Mouse (Mus musculus) spleen, postnatal 4 days (tissue): Measurements from ENCODE around the gene Prss46.

Source experiments
- DNase-seq, 2 experiments: peaks; one replicate each; pipeline ENCODE4 v3.0.0; 2022; ENCODE audit warnings: low spot score in 2 of 2

The Prss46 gene

GRCm38 (mm10) chr9:110858967-110859596 is 14.8 kb downstream of the Prss46 start:
- DNase-seq, result no peak

DNA sequence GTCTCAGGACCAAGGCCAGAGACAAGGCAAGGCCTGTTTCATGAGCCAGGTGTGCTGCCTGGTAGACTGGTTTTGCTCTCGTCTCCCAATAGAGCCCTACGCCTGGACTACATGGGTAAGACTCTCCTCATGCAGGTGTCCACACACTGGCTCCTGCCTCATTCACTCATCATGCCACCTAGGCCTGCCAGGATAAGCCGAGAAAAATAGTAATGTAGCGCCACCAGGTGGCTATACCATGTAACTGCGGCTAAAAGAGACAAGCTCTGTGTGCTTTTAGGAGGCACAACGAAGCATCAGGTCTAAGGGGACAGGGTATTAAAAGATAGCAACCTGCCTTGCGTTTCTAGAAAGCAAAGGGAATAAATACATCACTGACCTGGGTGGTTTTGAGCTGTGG is 26.7 kb downstream of the Prss46 start:
- DNase-seq, result peak in 1 of 2 experiments; percentile 44

DNA sequence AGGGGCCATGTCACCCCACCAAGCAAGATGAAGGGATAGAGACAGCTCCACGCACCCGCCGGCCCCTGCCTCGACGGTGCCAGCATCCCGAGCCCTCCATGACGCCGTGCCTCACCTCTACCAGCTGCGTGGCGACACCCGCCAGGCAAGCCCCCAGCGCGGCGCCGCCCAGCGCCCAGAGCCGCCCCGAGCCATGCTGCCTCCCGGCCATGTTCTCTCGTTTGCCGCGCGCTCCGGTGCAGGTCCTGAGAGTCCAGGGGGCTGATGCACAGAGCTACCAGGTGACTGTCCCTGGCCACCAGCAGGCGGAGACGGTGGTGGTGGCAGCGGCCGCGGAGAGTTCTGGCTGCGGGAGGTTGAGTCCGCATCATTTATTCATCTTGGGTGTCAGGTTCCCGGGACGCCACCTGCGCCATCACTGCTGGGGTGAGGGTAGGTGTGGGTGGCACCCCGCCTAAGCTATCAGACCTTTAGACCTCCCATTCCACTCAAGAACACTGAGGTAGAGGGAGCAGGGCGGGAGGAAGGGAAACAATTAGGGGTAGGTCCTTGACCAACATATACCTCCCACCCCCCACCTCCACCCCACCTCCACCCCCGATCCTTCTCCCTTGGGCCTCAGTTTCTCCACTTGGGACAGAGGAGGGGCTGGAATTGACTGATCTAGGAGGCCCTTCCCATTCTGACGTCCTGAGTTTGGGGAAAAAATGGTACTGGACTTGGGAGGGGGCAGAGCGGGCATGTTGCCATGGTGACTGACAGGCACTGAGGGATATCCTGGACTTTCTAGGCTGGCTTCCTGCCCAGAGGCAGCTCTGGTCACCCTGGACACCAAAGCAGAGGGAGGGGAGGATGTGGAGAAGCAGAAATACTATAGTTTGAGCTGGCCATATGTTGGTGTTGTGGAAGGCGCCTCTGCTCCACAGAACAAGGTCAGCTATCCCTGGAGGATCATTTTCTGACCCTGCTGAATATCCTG is 29.7 kb downstream of the Prss46 start:
- DNase-seq, result no peak

GRCm38 (mm10) chr9:110874660-110875191 is 30.4 kb downstream of the Prss46 start:
- DNase-seq, result no peak

DNA sequence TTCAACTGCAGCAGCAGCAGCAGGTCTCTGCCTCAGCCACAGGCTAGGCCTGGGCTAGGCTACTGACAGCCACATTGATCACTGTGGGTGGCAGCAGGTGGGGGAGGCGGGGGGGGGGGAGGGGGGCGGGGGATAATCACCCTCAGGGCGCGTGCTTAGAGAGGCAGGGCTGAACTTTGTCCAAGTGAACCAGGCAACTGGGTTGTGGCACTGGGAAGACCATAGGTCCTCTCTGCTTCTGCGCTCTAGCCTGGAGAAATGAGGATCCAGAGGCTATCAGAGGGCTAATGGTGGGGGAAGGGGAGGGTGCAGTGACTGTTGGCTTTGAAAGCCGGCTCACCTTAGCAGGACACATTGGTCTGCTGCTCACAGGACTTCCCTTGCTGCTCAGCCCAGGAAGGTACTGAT is 31.0 kb downstream of the Prss46 start:
- DNase-seq, result no peak

GRCm38 (mm10) chr9:110877353-110877752 is 33.0 kb downstream of the Prss46 start:
- DNase-seq, result no peak

GRCm38 (mm10) chr9:110877888-110878287 is 33.6 kb downstream of the Prss46 start:
- DNase-seq, result no peak

- no peak for DNase-seq
Observed at GRCm38 (mm10) chr9:110879191-110879920, 35.0 kb downstream of the Prss46 start, which contains the start of gene Als2cl. Gene Als2cl (plus strand): TSS chr9:110879870.

- DNase-seq, result no peak
Observed at GRCm38 (mm10) chr9:110879998-110880561, 35.8 kb downstream of the Prss46 start, which contains the start of gene Tmie. Gene Tmie (minus strand): TSS chr9:110880113.

- DNase-seq, result no peak
Observed at GRCm38 (mm10) chr9:110880772-110881171, 36.5 kb downstream of the Prss46 start.

GRCm38 (mm10) chr9:110881953-110882352 is 37.6 kb downstream of the Prss46 start:
- no peak for DNase-seq

DNA sequence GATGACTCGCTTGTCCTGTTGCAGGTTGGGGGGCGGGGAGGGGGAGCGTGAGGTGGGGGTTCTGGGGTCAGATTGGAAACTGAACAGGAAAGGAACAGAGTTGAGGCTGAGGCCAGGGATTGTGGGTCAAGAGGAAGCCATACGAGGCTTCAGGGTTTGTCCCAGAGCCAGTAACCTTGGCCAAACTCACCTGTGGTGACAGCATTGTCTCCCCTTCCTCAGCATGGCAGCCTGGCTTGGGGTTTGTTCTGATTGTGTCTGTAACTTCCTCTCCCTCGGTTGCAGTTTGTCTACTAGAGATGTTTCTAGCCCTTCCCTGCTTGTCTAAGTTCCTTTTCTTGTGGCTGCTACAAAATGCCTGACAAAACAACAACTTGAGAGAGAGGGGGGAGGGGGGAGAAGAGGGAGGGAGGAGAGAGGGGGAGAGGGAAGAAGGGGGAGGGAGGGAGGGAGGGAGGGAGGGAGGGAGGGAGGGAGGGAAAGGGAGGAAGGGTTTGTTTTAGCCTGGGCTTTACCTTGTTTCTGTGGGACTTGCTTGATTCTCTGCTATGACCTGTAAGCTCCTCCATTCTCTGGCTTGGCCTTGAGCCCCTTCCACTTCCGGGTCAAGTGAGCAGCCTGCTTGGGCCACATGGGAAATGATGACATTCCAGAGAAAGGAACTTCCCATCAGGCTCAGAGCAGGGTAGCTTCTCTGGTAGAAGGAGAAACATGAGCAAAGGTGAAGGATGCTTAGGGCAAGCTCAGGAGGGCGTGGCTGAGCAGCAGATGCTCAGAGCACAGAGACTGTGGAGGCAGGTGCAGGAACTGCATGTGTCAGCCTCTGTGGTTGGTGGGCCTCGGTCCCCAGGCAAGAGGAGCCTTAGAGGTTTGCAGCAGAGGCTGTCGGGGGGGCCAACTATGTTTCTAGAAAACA is 43.3 kb downstream of the Prss46 start:
- DNase-seq, result no peak

- no peak for DNase-seq
Observed at GRCm38 (mm10) chr9:110888935-110889334, 44.6 kb downstream of the Prss46 start.

- DNase-seq, result no peak
Observed at GRCm38 (mm10) chr9:110890026-110890783, 45.9 kb downstream of the Prss46 start.

- no peak for DNase-seq
Observed at GRCm38 (mm10) chr9:110891077-110891828, 46.9 kb downstream of the Prss46 start.

DNA sequence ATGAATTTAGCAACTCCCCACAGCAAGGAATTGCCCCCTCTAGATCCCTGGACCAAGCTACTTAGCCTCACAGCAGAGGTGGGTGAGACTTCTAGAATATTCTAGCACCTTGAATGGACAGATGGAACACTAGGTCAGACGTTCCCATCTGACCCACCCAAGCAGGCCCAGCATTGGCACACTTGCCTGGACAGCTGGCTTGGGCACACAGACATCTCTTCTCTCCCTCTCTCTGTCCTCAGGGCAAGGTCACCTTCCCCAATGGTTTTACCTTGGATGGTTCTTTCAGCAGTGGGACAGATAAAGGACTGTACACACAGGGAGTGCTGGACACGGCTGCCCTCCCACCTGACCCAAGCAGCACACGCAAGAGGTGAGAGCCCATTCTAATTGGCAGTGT is 48.2 kb downstream of the Prss46 start:
- DNase-seq, result no peak

GRCm38 (mm10) chr9:110893429-110893828 is 49.1 kb downstream of the Prss46 start:
- DNase-seq, result no peak

DNA sequence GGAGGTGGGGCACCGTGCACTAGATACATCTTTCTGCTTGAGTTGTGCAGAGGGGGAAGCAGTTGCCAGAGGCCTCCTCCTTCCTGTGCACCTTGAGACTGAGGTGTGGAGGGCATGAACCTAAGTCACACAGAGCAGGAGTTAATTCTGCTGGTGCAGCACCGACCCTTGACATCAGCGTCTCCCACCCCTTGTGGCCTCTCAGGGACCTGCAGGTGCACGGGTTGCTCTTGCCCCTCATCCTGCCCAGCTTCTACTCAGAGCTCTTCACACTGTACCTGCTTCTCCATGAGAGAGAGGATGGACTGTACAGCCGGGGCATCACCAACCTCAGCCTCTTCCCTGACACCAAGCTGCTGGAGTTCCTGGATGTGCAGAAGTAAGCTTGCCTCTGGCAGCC is 51.2 kb downstream of the Prss46 start:
- no peak for DNase-seq

- DNase-seq, result no peak
Observed at GRCm38 (mm10) chr9:110895994-110896393, 51.7 kb downstream of the Prss46 start.
